Comparison of ENCODE assay signal across 8 mouse cellular contexts in genomic region chr11:76167079-76167765, GRCm38 (mm10). TPM values are rescaled to one million over a fixed set of nuclear protein-coding genes. Genes with fewer than 3 reads are reported as not detected.
A peak's percentile ranks its signal among the peaks of the same experiment; 100 is the strongest.
DNase-seq lines count a peak whose midpoint lies in the region; ATAC-seq and TF ChIP-seq lines count a peak whose summit lies in the region.

No protein-coding gene starts in this region.

- H3K9ac ChIP-seq in midbrain, embryonic 11.5 days (ENCODE audit: low read length) = no peak overlapping the region
- H3K9ac ChIP-seq in midbrain, embryonic 13.5 days (replicated peaks) = no peak overlapping the region
- H3K9ac ChIP-seq in liver, adult 2 months (ENCODE audit: low read depth, low read length) = no peak overlapping the region

- no peaks in the 10 kb centered on the region for H3K4me1 ChIP-seq in midbrain, embryonic 11.5 days (ENCODE audit: control insufficient read depth, insufficient read depth, low read length)
- peaks cover 4% of the 10 kb centered on the region; the same call in 1 of the 2 replicates for H3K4me1 ChIP-seq in midbrain, embryonic 13.5 days (replicated peaks)
- no peaks in the 10 kb centered on the region for H3K4me1 ChIP-seq in liver, adult 2 months (ENCODE audit: control insufficient read depth, insufficient read depth, low read length)

- no peak overlapping the region for H3K27ac ChIP-seq in midbrain, embryonic 11.5 days (ENCODE audit: low read depth, low read length)
- H3K27ac ChIP-seq in midbrain, embryonic 13.5 days = no peak overlapping the region
- no peak overlapping the region for H3K27ac ChIP-seq in liver, adult 2 months (replicated peaks; ENCODE audit: insufficient read depth, low read depth, low read length)

- intact Hi-C loops in heart, postnatal 36 days (cut with DNase I) = loop anchor here (1.0 to 5.0 kb wide), 6 partner anchors 35 to 384 kb away; partner anchors contain the start of gene Rflnb

- no peak for TF ChIP-seq POLR2A in liver, adult 2 months (IDR thresholded peaks at IDR 0.05; ENCODE audit: extremely low read depth, insufficient read depth, low read length)

- H3K4me3 ChIP-seq in midbrain, embryonic 11.5 days (ENCODE audit: low read depth, low read length) = no peak overlapping the region
- no peak overlapping the region for H3K4me3 ChIP-seq in midbrain, embryonic 13.5 days (replicated peaks)
- H3K4me3 ChIP-seq in liver, adult 2 months (ENCODE audit: insufficient read depth, low read depth, low read length) = no peak overlapping the region

- H3K79me2 ChIP-seq in liver, adult 2 months (ENCODE audit: control insufficient read depth, insufficient read depth, low read length) = no peaks in the 10 kb centered on the region

- DNase-seq in midbrain, embryonic 11.5 days (ENCODE audit: low spot score, missing footprints) = peak; percentile 96
- peak; percentile 88 to 95 for DNase-seq in adrenal gland, adult (ENCODE audit: inconsistent age in 2 of 2, low spot score in 1 of 2)
- DNase-seq in embryo, embryonic 10 days (ENCODE audit: low spot score) = peak; percentile 73
- peak; percentile 80 for DNase-seq in heart, postnatal 36 days
- peak; percentile 43 for DNase-seq in liver, adult 2 months (ENCODE audit: extremely low read depth, low read depth, low spot score)
- DNase-seq in right cerebral cortex, adult 18-20 months = peak; percentile 71

- H3K4me2 ChIP-seq in midbrain, embryonic 11.5 days = no peak overlapping the region
- H3K4me2 ChIP-seq in midbrain, embryonic 13.5 days (replicated peaks) = no peak overlapping the region

- no peak for ATAC-seq in midbrain, embryonic 11.5 days (ENCODE audit: low FRiP score)
- ATAC-seq in midbrain, embryonic 13.5 days = no peak
- no peak for ATAC-seq in inflammation-experienced regulatory T-cells, adult 6 months

- no peaks in the 10 kb centered on the region for H3K36me3 ChIP-seq in midbrain, embryonic 11.5 days (ENCODE audit: control insufficient read depth, insufficient read depth, low read length)
- peaks cover 26% of the 10 kb centered on the region for H3K36me3 ChIP-seq in midbrain, embryonic 13.5 days
- peaks cover 15% of the 10 kb centered on the region for H3K36me3 ChIP-seq in liver, adult 2 months (ENCODE audit: control insufficient read depth, insufficient read depth, low read length)

- 40% methylated on average over 5 of the region's 5 CpGs for WGBS in midbrain, embryonic 11.5 days
- 35% methylated on average over 5 of the region's 5 CpGs for WGBS in midbrain, embryonic 13.5 days
- 16% methylated on average over 5 of the region's 5 CpGs for WGBS in liver, adult 2 months

- no peaks in the 10 kb centered on the region for H3K9me3 ChIP-seq in midbrain, embryonic 11.5 days (ENCODE audit: control insufficient read depth, low read length)
- H3K9me3 ChIP-seq in midbrain, embryonic 13.5 days = no peaks in the 10 kb centered on the region

- TF ChIP-seq CTCF in liver, adult 2 months (IDR thresholded peaks at IDR 0.05; ENCODE audit: low read depth, low read length) = peak; percentile 65

- H3K27me3 ChIP-seq in midbrain, embryonic 11.5 days (ENCODE audit: control insufficient read depth, insufficient read depth, low read length) = no peaks in the 10 kb centered on the region
- no peaks in the 10 kb centered on the region for H3K27me3 ChIP-seq in midbrain, embryonic 13.5 days
- no peaks in the 10 kb centered on the region for H3K27me3 ChIP-seq in liver, adult 2 months (ENCODE audit: control insufficient read depth, insufficient read depth, low read length)

RNA-seq across cellular contexts. Expression of gene Vps53, which starts 12.2 kb away (rescaled TPM):
- 44.2 and 47.4 TPM in 2 replicates for polyA plus RNA-seq in midbrain, embryonic 11.5 days (2014; fragmentation: Nextera tagmentation; extraction: Ambion mirVana)
- 61.4 and 64.5 TPM in 2 replicates for polyA plus RNA-seq in midbrain, embryonic 13.5 days (2015; fragmentation: Nextera tagmentation; extraction: Ambion mirVana)
- 10 to 100 TPM; 30.0 to 30.1 TPM for total RNA-seq in heart, postnatal 36 days (2021)
- 18.9 and 22.8 TPM in 2 replicates for total RNA-seq in liver, adult 2 months (2014; rRNA removed)
- polyA plus RNA-seq in liver, adult 2 months (2012; rRNA removed) = 19.3 and 22.4 TPM in 2 replicates
- 10 to 100 TPM; 41.0 to 62.8 (median 49.8) TPM for polyA plus RNA-seq in inflammation-experienced regulatory T-cells, adult 6 months (2017; shearing (Covaris generic))

RNA-seq across cellular contexts. Expression of gene Fam57a, which starts 12.2 kb away (rescaled TPM):
- polyA plus RNA-seq in midbrain, embryonic 11.5 days (2014; fragmentation: Nextera tagmentation; extraction: Ambion mirVana) = 30.9 and 32.7 TPM in 2 replicates
- polyA plus RNA-seq in midbrain, embryonic 13.5 days (2015; fragmentation: Nextera tagmentation; extraction: Ambion mirVana) = 22.0 and 22.3 TPM in 2 replicates
- 1 to 10 TPM; 2.5 to 3.0 TPM for total RNA-seq in heart, postnatal 36 days (2021)
- 3.0 and 3.4 TPM in 2 replicates for total RNA-seq in liver, adult 2 months (2014; rRNA removed)
- polyA plus RNA-seq in liver, adult 2 months (2012; rRNA removed) = 3.5 and 5.3 TPM in 2 replicates
- polyA plus RNA-seq in inflammation-experienced regulatory T-cells, adult 6 months (2017; shearing (Covaris generic)) = 1 to 10 TPM; 2.5 to 4.5 (median 3.6) TPM

RNA-seq across cellular contexts. Expression of gene Dbil5, which starts 50.2 kb away (rescaled TPM):
- polyA plus RNA-seq in midbrain, embryonic 11.5 days (2014; fragmentation: Nextera tagmentation; extraction: Ambion mirVana) = 0.34 and 0.40 TPM in 2 replicates
- polyA plus RNA-seq in midbrain, embryonic 13.5 days (2015; fragmentation: Nextera tagmentation; extraction: Ambion mirVana) = 0.50 and 1.00 TPM in 2 replicates
- under 1 TPM in 1 of 2 experiments, not detected in 1; 0.49 TPM for total RNA-seq in heart, postnatal 36 days (2021)
- 0.46 and 0.54 TPM in 2 replicates for total RNA-seq in liver, adult 2 months (2014; rRNA removed)
- 0.19 and 0.46 TPM in 2 replicates for polyA plus RNA-seq in liver, adult 2 months (2012; rRNA removed)
- 1 to 10 TPM in 1 of 3 experiments, not detected in 2; 1.0 TPM for polyA plus RNA-seq in inflammation-experienced regulatory T-cells, adult 6 months (2017; shearing (Covaris generic))

RNA-seq across cellular contexts. Expression of gene Gemin4, which starts 50.2 kb away (rescaled TPM):
- polyA plus RNA-seq in midbrain, embryonic 11.5 days (2014; fragmentation: Nextera tagmentation; extraction: Ambion mirVana) = 31.1 and 42.8 TPM in 2 replicates
- 15.7 and 21.5 TPM in 2 replicates for polyA plus RNA-seq in midbrain, embryonic 13.5 days (2015; fragmentation: Nextera tagmentation; extraction: Ambion mirVana)
- total RNA-seq in heart, postnatal 36 days (2021) = 1 to 10 TPM; 2.3 to 4.5 TPM
- total RNA-seq in liver, adult 2 months (2014; rRNA removed) = 0.65 and 3.3 TPM in 2 replicates
- polyA plus RNA-seq in liver, adult 2 months (2012; rRNA removed) = 3.3 and 3.8 TPM in 2 replicates
- 10 to 100 TPM in 2 of 3 experiments, 1 to 10 TPM in 1; 8.3 to 13.4 (median 11.0) TPM for polyA plus RNA-seq in inflammation-experienced regulatory T-cells, adult 6 months (2017; shearing (Covaris generic))

Comparison
In these comparisons a context has a peak if more than half of its experiments do, and no peak if none do; other contexts are left out.
1. DNase-seq: peak in every context shown above with its lines; median percentile 96 in midbrain, embryonic 11.5 days; 92 in adrenal gland, adult; 80 in heart, postnatal 36 days; 73 in embryo, embryonic 10 days; 71 in right cerebral cortex, adult 18-20 months; 43 in liver, adult 2 months.